Mouse (Mus musculus) kidney, adult 2 months (tissue): Measurements from ENCODE around the gene Adk. TPM values are rescaled to one million over a fixed set of nuclear protein-coding genes. Genes with fewer than 3 reads are reported as not detected.

ENCODE experiments used
- DNase-seq: peaks from one replicate; pipeline ENCODE4 v3.0.0; 2021
- H3K27ac ChIP-seq: fragments of 200-500 bp; 2 replicates; pipeline ENCODE4 v1.5.1; 2012; ENCODE audit warnings: low read depth, low read length, control low read depth, inconsistent platforms; ENCODE audit not compliant: insufficient read depth
- H3K27me3 ChIP-seq: fragments of 200-500 bp; replicated peaks from 2 replicates; pipeline ENCODE4 v1.6.1; 2012; ENCODE audit warnings: mild to moderate bottlenecking, moderate library complexity, low read length, inconsistent platforms; ENCODE audit not compliant: control insufficient read depth, insufficient read depth
- H3K36me3 ChIP-seq: fragments of 200-500 bp; 2 replicates; pipeline ENCODE4 v1.6.1; 2012; ENCODE audit warnings: mild to moderate bottlenecking, moderate library complexity, low read length, inconsistent platforms; ENCODE audit not compliant: control insufficient read depth, insufficient read depth
- H3K4me1 ChIP-seq: fragments of 200-500 bp; 2 replicates; pipeline ENCODE4 v1.6.1; 2011; ENCODE audit warnings: low read length; ENCODE audit not compliant: control insufficient read depth, insufficient read depth
- H3K4me3 ChIP-seq: fragments of 200-500 bp; 2 replicates; pipeline ENCODE4 v1.5.1; 2011; ENCODE audit warnings: mild to moderate bottlenecking, low read depth, low read length, control low read depth; ENCODE audit not compliant: insufficient read depth
- CTCF ChIP-seq: fragments of 200-500 bp; conservative IDR thresholded peaks from 2 replicates; pipeline ENCODE4 v1.5.1; 2011; ENCODE audit warnings: low read depth, mild to moderate bottlenecking, control low read depth, low read length, moderate library complexity, mixed read lengths; ENCODE audit not compliant: insufficient read depth, insufficient read length
- POLR2A ChIP-seq: fragments of 200-500 bp; IDR thresholded peaks from one replicate; pipeline ENCODE4 v1.6.1; 2011; ENCODE audit warnings: low read depth, low read length, control low read depth
- WGBS: fragments of 180-500 bp; shearing (Covaris S2); methylation state at CpG from one replicate; pipeline ENCODE4 v1.1.7; 2018; 5-methylcytosine and 5-hydroxymethylcytosine counted together
- polyA plus RNA-seq: library from polyadenylated mRNA; depleted of rRNA; stranded (reverse); fragments of >200 nt; gene quantifications from 2 replicates; pipeline ENCODE4 v1.2.3, GENCODE M21; 2012

The Adk gene
- polyA plus RNA-seq, 1 experiment = 121 TPM

DNA sequence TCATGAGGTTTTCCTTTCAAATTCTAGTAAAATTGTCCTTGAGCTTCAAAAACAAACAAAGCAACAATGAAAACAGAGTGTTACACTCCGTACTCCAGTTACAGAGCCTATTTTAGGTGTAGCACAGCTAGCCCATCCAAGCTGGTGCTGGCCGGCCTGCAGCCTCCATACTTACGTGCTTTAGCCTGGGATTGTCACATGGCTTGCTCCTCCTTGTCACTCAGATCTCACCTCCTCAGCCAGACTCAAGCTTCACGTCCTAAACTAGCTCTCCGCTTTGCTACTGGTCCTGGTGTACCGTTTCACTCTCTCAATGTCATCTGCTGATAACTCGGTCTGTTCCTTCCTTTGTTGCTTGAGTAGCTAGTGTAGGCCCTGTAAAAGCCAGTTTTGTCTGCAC, 366.0 kb downstream of the Adk start:
- 80% methylated on average over 7 of the region's 7 CpGs for WGBS
- Histone ChIP-seq H3K4me3 (no peak overlapping the region), H3K36me3 (no peaks in the 10 kb centered on the region), H3K4me1 (no peaks in the 10 kb centered on the region), H3K27me3 (no peaks in the 10 kb centered on the region), H3K27ac (no peak overlapping the region)
- TF ChIP-seq POLR2A (no peak), CTCF (no peak)
- DNase-seq = no peak

DNA sequence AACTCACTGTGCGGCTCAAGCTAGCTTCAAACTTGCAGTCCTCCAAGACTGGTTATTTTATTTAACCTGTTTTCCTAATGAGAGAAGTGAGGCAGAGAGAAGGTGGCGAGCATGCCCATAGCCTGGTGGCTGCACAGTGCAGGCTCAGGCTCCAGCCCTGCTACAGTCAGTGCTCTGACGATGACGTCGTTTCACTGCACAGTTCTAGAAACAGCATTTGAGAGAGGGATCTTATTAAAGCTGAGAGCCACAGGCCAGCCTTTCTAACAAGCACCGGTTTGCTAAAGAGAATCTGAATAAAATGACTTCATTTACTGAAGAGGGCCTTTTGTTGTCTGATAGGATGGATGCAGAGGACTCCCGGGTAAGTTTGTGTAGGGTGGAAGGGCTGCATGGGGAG, 375.0 kb downstream of the Adk start:
- Histone ChIP-seq H3K4me3 (no peak overlapping the region), H3K4me1 (no peaks in the 10 kb centered on the region), H3K27ac (no peak overlapping the region), H3K36me3 (no peaks in the 10 kb centered on the region), H3K27me3 (no peaks in the 10 kb centered on the region)
- no peak for TF ChIP-seq CTCF
- no peak for TF ChIP-seq POLR2A
- 85% methylated on average over 7 of the region's 7 CpGs for WGBS
- DNase-seq = no peak

DNA sequence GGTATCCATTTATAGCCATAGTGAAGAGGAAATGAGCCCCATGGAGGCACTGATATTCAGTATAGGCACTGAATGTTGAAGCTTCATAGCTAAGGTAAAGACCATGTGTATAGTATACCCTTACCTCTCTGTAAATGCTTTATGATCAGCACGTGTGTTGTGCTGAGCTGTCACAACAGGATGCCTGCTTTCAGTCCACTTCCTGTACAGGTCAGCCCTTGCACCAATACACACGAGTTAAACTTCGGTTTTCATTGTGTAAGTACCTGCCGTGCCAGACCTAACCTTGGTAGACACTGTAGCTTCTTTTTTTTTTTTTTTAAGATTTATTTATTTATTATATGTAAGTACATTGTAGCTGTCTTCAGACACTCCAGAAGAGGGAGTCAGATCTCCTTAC, 381.0 kb downstream of the Adk start:
- Histone ChIP-seq H3K27me3 (no peaks in the 10 kb centered on the region), H3K27ac (no peak overlapping the region), H3K36me3 (no peaks in the 10 kb centered on the region), H3K4me1 (no peaks in the 10 kb centered on the region), H3K4me3 (no peak overlapping the region)
- no peak for DNase-seq
- 72% methylated on average over 4 of the region's 4 CpGs for WGBS
- no peak for TF ChIP-seq CTCF
- no peak for TF ChIP-seq POLR2A

DNA sequence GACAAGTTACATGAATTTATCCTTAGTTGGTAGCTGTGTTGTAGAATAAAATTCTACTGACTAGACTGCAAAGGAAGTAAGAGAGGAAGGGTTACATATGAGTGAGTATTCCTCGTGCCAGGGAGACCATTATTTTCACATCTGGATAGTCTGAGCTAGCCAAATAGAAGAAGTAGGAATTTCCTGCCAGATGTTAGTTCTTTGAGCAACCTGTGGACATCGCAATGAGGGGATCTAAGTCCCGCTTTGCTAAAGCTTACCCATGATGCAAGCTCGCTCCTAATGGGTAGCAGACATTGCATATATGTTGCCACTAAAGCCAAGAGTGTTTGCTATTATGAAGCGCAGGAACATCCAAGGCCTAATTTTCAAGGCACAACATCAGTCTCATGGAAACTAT, 381.6 kb downstream of the Adk start:
- H3K27me3 ChIP-seq = no peaks in the 10 kb centered on the region
- H3K4me3 ChIP-seq = no peak overlapping the region
- no peak for DNase-seq
- H3K27ac ChIP-seq = no peak overlapping the region
- H3K4me1 ChIP-seq = no peaks in the 10 kb centered on the region
- WGBS = 82% methylated on average over 5 of the region's 5 CpGs
- no peak for TF ChIP-seq CTCF
- TF ChIP-seq POLR2A = no peak
- H3K36me3 ChIP-seq = no peaks in the 10 kb centered on the region

DNA sequence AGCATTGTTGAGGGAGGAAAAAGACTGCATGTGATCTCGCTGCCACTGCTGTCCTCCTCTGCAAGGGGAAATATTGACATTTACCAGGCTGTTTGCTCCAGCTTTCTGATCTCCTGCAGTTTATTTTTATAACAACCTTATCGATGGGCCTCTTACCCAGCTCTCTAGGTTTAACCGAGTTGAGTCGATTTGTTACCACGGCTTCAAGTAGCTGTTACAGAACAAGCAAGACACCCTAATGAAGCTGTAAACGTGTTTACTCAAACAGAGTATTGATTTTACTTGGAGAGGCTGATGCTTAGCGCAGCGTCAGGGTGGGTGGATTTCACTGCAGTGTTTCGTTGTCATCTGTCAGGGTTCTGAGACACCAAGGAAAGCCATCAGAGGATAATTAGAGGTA, 382.3 kb downstream of the Adk start:
- Histone ChIP-seq H3K36me3 (no peaks in the 10 kb centered on the region), H3K27ac (no peak overlapping the region), H3K4me3 (no peak overlapping the region), H3K27me3 (no peaks in the 10 kb centered on the region), H3K4me1 (no peaks in the 10 kb centered on the region)
- 63% methylated on average over 9 of the region's 9 CpGs for WGBS
- TF ChIP-seq CTCF (no peak), POLR2A (no peak)
- no peak for DNase-seq

DNA sequence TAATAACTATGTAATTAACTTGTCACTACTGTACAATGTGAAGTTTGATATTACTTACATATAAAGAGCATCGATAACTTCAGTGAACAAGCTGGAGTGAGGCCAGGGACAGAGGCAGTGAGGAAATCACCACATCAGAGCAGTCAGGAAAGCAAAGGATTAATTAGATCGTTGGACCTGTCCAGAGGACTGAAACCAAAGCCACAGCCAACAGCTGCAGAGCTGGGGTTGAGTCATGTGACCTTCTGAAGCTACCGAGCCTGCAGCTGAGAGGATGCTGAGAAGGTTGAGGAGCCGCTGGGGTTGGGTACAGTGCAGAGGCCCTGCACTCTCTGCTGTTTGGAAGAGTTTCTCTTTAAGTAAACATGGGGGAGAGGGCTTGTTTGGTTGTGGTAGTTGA, 387.4 kb downstream of the Adk start:
- H3K4me1 ChIP-seq = peaks cover 3% of the 10 kb centered on the region; the same call in 1 of the 2 replicates
- TF ChIP-seq POLR2A = no peak
- no peak for TF ChIP-seq CTCF
- no peak for DNase-seq
- no peak overlapping the region for H3K4me3 ChIP-seq
- WGBS = 20% methylated on average over 4 of the region's 4 CpGs
- H3K27me3 ChIP-seq = no peaks in the 10 kb centered on the region
- no peak overlapping the region for H3K27ac ChIP-seq
- no peaks in the 10 kb centered on the region for H3K36me3 ChIP-seq

DNA sequence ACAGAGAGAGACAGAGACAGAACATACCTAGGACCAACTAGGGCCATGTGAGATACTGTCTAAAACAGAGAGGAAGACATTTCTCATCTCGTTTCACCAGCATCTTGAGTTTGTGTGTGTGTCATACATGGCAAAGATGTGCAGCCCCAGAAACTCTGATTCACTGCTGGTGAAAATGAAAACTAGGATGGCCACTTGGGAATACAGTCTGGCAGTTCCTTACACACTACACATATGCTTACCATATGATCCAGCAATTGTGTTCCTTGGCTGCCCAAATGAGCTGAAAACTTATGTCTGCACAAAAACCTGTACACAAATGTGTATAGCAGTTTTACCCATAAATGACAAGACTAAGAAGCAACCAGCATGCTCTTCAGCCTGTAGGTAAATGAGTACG, 388.2 kb downstream of the Adk start:
- WGBS = 92% methylated on average over 2 of the region's 2 CpGs
- Histone ChIP-seq H3K4me1 (peaks cover 3% of the 10 kb centered on the region; the same call in 1 of the 2 replicates), H3K27me3 (no peaks in the 10 kb centered on the region), H3K27ac (no peak overlapping the region), H3K4me3 (no peak overlapping the region), H3K36me3 (no peaks in the 10 kb centered on the region)
- DNase-seq = no peak
- TF ChIP-seq CTCF (no peak), POLR2A (no peak)
